Mouse (Mus musculus): ENCODE measurements around the gene Osbpl3. TPM values are rescaled to one million over a fixed set of nuclear protein-coding genes. Genes with fewer than 3 reads are reported as not detected.

The Osbpl3 gene
- polyA plus RNA-seq, 1 experiment from 2014 or later = 12.5 TPM

DNA sequence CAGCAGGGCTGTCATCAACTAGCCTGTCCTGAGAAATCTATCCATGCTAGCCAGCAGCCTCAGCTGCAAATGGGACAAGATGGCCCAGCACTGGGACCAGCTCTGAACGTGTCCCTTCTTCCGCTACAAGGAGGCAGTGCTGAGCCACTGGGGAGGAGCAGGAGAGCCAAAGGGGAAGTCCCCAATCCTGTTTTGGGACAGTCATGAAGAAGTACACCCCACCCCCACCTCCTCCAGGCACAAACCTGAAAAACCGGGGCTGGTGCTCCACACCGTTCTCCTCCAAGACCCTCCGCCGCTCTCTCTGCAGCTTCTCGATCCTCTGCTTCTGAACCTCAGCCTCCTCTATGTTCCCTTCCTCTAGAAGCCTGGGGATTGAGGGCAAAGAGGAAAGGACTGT is 156.9 kb downstream of the Osbpl3 start:
- H3K27ac ChIP-seq (ENCODE audit: low read depth, low read length) = no peak overlapping the region
- WGBS = 83% methylated on average over 7 of the region's 7 CpGs
- no peak overlapping the region for H3K4me2 ChIP-seq (replicated peaks; ENCODE audit: low read depth)
- no peak overlapping the region for H3K4me3 ChIP-seq (ENCODE audit: low read depth, low read length)
- H3K9me3 ChIP-seq (ENCODE audit: control insufficient read depth) = no peaks in the 10 kb centered on the region
- H3K4me1 ChIP-seq (replicated peaks; ENCODE audit: control insufficient read depth, insufficient read depth, low read length) = no peaks in the 10 kb centered on the region
- no peaks in the 10 kb centered on the region for H3K27me3 ChIP-seq (replicated peaks; ENCODE audit: control insufficient read depth, insufficient read depth, low read length)
- 0 out of 2 replicates have a peak, but pooled peaks have one; percentile 12 for TF ChIP-seq CTCF (IDR thresholded peaks at IDR 0.05; ENCODE audit: low read depth)
- peaks cover 10% of the 10 kb centered on the region; the same call in 1 of the 2 replicates for H3K36me3 ChIP-seq (ENCODE audit: control insufficient read depth, insufficient read depth)
- no peak for ATAC-seq
- no peak overlapping the region for H3K9ac ChIP-seq (ENCODE audit: low read depth, low read length)

DNA sequence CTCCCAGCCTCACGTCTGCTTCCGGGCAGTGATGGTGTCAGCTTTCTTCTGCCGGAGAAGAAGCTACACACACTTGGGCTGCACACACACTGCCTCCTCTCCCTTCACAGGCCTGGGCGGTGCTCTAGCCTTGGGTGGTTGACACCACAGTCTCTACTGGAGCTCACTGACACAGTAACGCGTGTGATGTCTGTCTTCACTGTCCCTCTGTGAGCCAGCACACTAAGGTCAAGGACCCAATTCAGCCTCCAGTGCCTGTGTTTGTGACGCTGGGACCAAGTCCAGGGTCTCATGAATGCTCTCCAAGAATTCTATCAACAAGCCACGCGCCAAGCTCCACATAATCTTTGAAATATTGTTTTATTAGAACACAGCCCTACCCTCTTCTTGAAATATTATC is 158.3 kb downstream of the Osbpl3 start:
- no peak for ATAC-seq
- TF ChIP-seq CTCF (IDR thresholded peaks at IDR 0.05; ENCODE audit: low read depth) = no peak
- Histone ChIP-seq H3K27ac (ENCODE audit: low read depth, low read length) (no peak overlapping the region), H3K4me2 (replicated peaks; ENCODE audit: low read depth) (no peak overlapping the region), H3K4me3 (ENCODE audit: low read depth, low read length) (no peak overlapping the region), H3K9ac (ENCODE audit: low read depth, low read length) (no peak overlapping the region), H3K9me3 (ENCODE audit: control insufficient read depth) (no peaks in the 10 kb centered on the region), H3K27me3 (replicated peaks; ENCODE audit: control insufficient read depth, insufficient read depth, low read length) (no peaks in the 10 kb centered on the region), H3K4me1 (replicated peaks; ENCODE audit: control insufficient read depth, insufficient read depth, low read length) (no peaks in the 10 kb centered on the region), H3K36me3 (ENCODE audit: control insufficient read depth, insufficient read depth) (peaks cover 10% of the 10 kb centered on the region; the same call in 1 of the 2 replicates)
- WGBS = 90% methylated on average over 9 of the region's 9 CpGs

DNA sequence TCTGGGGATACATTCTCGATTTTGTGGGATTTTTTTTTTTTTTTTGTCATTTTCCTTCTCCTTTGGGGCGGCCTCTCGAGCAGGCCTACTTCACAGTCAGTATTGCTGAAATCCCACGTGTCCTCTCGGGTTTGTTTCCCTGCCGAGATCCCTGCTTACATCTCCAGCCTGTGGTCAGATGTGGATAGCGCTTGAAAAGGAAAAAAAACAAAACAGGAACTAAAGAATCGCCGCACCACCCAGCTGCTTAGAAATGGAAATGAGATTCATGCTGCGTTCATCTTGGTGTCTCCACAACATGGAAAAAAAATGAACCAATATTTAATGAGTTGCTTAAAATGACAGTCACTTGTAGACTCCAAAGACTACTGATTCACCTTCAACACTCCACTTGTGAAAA is 160.9 kb downstream of the Osbpl3 start:
- H3K36me3 ChIP-seq (ENCODE audit: control insufficient read depth, insufficient read depth) = peaks cover 5% of the 10 kb centered on the region; the same call in 1 of the 2 replicates
- no peak overlapping the region for H3K27ac ChIP-seq (ENCODE audit: low read depth, low read length)
- H3K9me3 ChIP-seq (ENCODE audit: control insufficient read depth) = no peaks in the 10 kb centered on the region
- no peak overlapping the region for H3K4me3 ChIP-seq (ENCODE audit: low read depth, low read length)
- no peak overlapping the region for H3K4me2 ChIP-seq (replicated peaks; ENCODE audit: low read depth)
- no peak for ATAC-seq
- H3K27me3 ChIP-seq (replicated peaks; ENCODE audit: control insufficient read depth, insufficient read depth, low read length) = no peaks in the 10 kb centered on the region
- TF ChIP-seq CTCF (IDR thresholded peaks at IDR 0.05; ENCODE audit: low read depth) = no peak
- no peak overlapping the region for H3K9ac ChIP-seq (ENCODE audit: low read depth, low read length)
- H3K4me1 ChIP-seq (replicated peaks; ENCODE audit: control insufficient read depth, insufficient read depth, low read length) = no peaks in the 10 kb centered on the region
- WGBS = 84% methylated on average over 10 of the region's 10 CpGs

DNA sequence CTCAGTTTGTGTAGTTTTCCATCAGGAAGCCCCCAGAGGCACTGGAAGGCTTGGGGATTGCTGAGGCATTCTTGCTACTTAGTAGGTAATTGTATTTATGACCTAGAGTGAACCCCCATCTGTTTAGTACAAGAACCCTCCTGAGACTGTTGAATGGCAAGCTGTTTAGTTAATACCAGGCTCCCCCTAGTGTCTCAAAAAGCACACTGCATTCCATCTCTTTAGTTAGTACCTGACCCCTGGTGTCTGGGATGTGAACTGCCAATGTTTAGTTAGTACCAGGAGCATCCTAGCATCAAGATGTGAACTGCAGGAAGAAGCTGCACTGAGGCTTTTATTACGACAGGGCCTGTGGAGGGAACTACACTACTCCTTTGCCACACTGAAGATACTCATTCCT is 161.9 kb downstream of the Osbpl3 start:
- peak; percentile 99 for TF ChIP-seq CTCF (IDR thresholded peaks at IDR 0.05; ENCODE audit: low read depth)
- peak; percentile 54 for ATAC-seq
- H3K9me3 ChIP-seq (ENCODE audit: control insufficient read depth) = no peaks in the 10 kb centered on the region
- H3K36me3 ChIP-seq (ENCODE audit: control insufficient read depth, insufficient read depth) = peaks cover 4% of the 10 kb centered on the region; the same call in 1 of the 2 replicates
- H3K27ac ChIP-seq (ENCODE audit: low read depth, low read length) = no peak overlapping the region
- WGBS = 44% methylated on average over 1 of the region's 1 CpGs
- H3K9ac ChIP-seq (ENCODE audit: low read depth, low read length) = no peak overlapping the region
- H3K4me2 ChIP-seq (replicated peaks; ENCODE audit: low read depth) = no peak overlapping the region
- no peaks in the 10 kb centered on the region for H3K4me1 ChIP-seq (replicated peaks; ENCODE audit: control insufficient read depth, insufficient read depth, low read length)
- H3K27me3 ChIP-seq (replicated peaks; ENCODE audit: control insufficient read depth, insufficient read depth, low read length) = no peaks in the 10 kb centered on the region
- H3K4me3 ChIP-seq (ENCODE audit: low read depth, low read length) = no peak overlapping the region

DNA sequence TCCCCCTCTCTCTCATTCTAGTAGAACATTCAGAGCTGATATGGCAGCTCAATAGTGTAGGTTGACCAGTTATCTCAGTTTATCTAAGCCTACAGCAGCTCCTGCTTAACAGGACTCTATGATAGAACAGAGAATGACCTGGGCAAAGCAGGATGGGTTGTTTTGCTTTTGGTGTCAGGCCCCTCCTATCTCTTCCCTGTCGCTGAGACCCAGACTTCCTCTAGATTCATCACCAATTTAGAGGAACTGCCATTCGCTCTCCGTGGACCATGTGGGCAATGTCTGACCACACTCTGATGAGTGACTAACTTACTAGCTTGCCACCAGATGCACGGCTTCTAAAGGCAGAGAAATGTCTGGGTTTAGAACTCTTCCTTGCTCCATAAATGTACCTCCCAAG is 164.4 kb downstream of the Osbpl3 start:
- Histone ChIP-seq H3K27me3 (replicated peaks; ENCODE audit: control insufficient read depth, insufficient read depth, low read length) (no peaks in the 10 kb centered on the region), H3K9ac (ENCODE audit: low read depth, low read length) (no peak overlapping the region), H3K4me1 (replicated peaks; ENCODE audit: control insufficient read depth, insufficient read depth, low read length) (no peaks in the 10 kb centered on the region), H3K27ac (ENCODE audit: low read depth, low read length) (no peak overlapping the region), H3K9me3 (ENCODE audit: control insufficient read depth) (no peaks in the 10 kb centered on the region), H3K36me3 (ENCODE audit: control insufficient read depth, insufficient read depth) (no peaks in the 10 kb centered on the region), H3K4me3 (ENCODE audit: low read depth, low read length) (no peak overlapping the region), H3K4me2 (replicated peaks; ENCODE audit: low read depth) (no peak overlapping the region)
- no peak for TF ChIP-seq CTCF (IDR thresholded peaks at IDR 0.05; ENCODE audit: low read depth)
- 82% methylated on average over 4 of the region's 4 CpGs for WGBS
- no peak for ATAC-seq

DNA sequence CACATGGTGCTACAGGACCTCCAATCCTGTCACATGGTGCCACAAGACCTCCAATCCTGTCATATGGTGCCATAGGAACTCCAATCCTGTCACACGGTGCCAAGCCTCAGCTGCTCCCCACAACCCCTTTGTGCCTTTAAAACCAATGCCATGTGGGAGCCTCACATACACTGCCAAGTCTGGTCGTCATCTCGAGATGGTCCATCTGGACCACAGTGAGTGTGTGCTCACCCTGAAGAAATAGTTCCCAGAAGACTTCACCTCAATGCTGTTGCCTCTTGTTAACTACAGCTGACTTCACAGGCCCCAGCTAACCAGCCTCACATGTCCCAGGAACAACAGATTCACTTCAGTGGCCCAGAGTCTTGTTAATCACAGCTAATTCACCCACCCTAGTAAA is 169.1 kb downstream of the Osbpl3 start:
- H3K4me2 ChIP-seq (replicated peaks; ENCODE audit: low read depth) = no peak overlapping the region
- H3K9ac ChIP-seq (ENCODE audit: low read depth, low read length) = no peak overlapping the region
- H3K4me1 ChIP-seq (replicated peaks; ENCODE audit: control insufficient read depth, insufficient read depth, low read length) = no peaks in the 10 kb centered on the region
- 94% methylated on average over 3 of the region's 3 CpGs for WGBS
- no peaks in the 10 kb centered on the region for H3K9me3 ChIP-seq (ENCODE audit: control insufficient read depth)
- H3K27ac ChIP-seq (ENCODE audit: low read depth, low read length) = no peak overlapping the region
- H3K4me3 ChIP-seq (ENCODE audit: low read depth, low read length) = no peak overlapping the region
- H3K27me3 ChIP-seq (replicated peaks; ENCODE audit: control insufficient read depth, insufficient read depth, low read length) = no peaks in the 10 kb centered on the region
- TF ChIP-seq CTCF (IDR thresholded peaks at IDR 0.05; ENCODE audit: low read depth) = no peak
- H3K36me3 ChIP-seq (ENCODE audit: control insufficient read depth, insufficient read depth) = no peaks in the 10 kb centered on the region
- no peak for ATAC-seq

DNA sequence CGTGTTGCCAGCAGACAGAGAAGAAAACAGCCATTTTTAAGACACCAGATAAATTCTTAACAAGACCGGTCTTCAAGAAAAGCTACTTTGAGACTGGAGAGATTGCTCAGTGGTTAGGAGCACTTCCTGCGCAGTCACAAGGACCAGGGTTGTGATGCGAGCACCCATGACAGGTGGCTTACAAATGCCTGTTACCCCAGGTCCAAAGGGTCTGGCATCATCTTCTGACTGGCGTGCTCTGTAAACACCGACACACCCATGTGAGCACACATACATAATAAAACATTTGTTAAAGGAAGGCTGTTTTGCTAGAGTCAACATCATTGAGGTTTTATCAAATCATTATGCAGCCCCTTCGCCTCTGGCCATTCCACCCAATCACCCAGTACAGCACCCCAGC is 176.4 kb downstream of the Osbpl3 start:
- ATAC-seq = peak; percentile 72
- no peaks in the 10 kb centered on the region for H3K27me3 ChIP-seq (replicated peaks; ENCODE audit: control insufficient read depth, insufficient read depth, low read length)
- WGBS = 62% methylated on average over 7 of the region's 7 CpGs
- no peak overlapping the region for H3K4me3 ChIP-seq (ENCODE audit: low read depth, low read length)
- no peak for TF ChIP-seq CTCF (IDR thresholded peaks at IDR 0.05; ENCODE audit: low read depth)
- H3K9ac ChIP-seq (ENCODE audit: low read depth, low read length) = no peak overlapping the region
- H3K4me2 ChIP-seq (replicated peaks; ENCODE audit: low read depth) = no peak overlapping the region
- H3K36me3 ChIP-seq (ENCODE audit: control insufficient read depth, insufficient read depth) = no peaks in the 10 kb centered on the region
- H3K4me1 ChIP-seq (replicated peaks; ENCODE audit: control insufficient read depth, insufficient read depth, low read length) = no peaks in the 10 kb centered on the region
- no peak overlapping the region for H3K27ac ChIP-seq (ENCODE audit: low read depth, low read length)
- no peaks in the 10 kb centered on the region for H3K9me3 ChIP-seq (ENCODE audit: control insufficient read depth)
